Mouse (Mus musculus) mature B cell (primary cell): ENCODE results near the gene Esyt3.

Experiments
- in situ Hi-C: fragments of 300-500 bp; cut with MboI; formaldehyde crosslinking; loops from 2 replicates; pipeline ENCODE4 v1.14.3; 2019

The Esyt3 gene

DNA sequence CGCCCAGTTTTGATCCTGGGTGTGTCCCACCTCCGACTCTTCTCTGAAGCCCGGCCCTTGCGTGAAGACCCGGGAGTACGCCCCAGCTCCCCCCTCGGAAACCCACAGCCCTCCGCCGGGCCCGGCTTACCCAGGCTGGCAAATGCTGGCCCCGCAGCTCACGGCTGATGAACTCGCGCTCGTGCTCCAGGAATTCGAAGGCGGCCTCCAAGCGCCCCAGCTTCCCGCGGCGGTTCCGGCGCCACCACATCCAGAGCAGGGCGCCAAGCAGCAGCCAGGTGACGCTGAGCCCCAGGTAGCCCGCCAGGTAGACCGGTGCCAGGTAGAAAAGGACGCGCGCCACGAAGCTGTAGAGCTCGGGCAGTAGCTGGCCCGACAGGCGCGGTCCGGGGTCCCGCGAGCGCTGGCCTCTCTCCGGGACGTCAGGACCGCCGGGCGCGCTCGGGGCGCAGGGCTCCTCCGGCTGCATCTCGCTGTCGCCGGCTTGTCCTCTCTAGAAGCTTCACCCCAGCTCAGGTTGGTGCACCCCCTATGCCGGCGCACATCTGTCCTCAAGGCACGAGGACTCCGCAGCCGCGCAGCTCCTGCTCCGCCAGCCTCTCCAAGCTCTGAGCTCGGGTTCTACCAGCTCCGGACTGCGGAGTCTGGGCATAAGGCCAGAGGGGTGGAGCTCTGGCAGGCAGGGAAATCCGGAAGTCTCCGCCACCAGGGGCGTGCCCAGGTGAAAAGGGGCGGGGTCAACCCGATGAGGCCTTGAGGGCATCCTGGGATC, at the start of gene Esyt3:
Esyt3 (minus strand) TSS at position 637 of the 772 bp plus-strand sequence.
- in situ Hi-C loops, result no loop called here

DNA sequence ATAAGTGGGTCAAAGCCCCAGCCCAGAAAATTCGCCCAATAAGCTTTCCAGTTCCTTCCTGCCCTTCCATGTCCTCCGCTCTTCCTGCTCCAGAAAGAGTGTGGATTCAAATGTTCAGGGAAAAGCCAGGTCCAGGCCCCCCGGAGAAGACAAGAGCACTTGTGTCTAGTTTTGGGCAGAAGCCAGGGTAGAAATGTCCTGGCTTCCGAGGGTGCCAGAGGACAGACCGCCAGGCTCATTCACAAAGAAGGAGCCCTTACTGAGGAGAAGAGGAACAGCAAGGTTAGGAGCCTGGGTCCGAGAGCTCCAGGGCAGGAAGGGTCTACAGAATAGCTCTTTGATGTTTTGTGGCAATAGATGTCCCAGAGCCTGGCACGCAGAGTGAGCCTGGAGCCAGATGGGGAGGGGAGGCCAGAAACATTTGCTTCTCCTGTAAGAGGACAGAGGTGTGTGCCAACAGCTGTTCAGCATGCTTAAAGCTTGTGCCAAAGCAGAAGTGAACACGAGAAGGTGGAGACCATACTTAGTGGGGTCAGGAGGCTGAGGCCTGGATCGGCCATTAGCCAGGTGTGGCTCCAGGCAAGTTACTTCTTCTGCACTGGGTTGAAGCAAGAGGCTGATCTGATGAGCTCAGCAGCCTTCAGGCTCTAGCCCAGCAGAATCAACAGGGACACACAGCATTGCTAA, 43.1 kb upstream of the Esyt3 start:
- in situ Hi-C loops, result no loop called here

DNA sequence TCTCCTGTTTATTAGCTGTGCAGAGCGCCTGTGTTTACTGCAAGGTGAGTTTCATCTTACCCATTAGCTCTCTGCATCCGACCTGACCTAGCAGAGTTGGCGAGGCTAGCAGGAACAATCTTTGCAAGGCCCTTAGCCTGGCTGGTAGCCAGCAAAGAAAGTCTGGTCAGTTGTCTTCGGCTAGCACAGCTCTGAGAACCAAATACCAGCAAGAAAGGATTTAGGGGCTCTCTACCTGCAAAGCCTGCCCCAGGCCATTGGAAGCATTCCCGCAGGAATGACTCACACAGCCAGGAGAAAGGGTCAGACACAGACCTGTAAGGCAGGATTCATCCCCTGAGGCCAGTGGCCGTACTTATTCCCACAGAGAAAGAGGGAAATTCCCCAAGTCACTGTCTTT, 42.4 kb upstream of the Esyt3 start:
- in situ Hi-C loops, result no loop called here

DNA sequence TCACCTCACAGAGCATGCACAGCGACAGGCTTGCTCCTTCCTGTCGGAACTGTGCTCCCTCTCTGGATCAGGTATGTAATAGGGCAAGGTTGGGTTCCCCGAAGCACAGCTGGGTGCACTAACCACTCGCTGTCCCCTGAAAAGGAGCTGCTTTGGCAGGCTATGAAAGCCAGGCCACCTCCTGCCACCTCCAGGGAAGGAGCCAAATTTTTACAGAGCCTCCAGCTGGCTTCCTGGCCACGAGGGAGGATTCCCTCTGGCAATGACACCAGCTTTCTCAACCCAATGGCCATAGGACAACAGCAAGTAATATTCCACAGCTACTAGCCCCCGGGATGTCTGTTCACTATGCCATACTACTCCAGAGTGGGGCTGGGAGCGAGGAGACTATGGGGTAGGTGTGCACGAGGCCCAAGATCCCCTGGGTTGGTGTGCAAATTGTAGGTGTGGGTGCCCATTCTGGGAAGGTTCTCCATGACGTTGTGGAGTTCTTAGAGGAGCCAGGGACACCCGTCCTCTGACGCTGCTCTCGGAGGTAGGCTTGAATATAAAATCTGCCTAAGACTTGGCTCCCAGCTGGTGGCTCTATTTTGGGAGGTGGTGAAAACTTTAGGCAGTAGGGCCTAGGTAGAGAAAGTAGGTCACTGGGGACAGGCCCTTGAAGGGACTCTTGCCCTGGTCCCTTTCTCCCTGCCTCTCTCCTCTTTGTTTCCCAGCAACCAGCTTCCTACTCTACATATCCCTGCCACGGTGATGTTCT, 38.9 kb upstream of the Esyt3 start:
- in situ Hi-C loops, result no loop called here

DNA sequence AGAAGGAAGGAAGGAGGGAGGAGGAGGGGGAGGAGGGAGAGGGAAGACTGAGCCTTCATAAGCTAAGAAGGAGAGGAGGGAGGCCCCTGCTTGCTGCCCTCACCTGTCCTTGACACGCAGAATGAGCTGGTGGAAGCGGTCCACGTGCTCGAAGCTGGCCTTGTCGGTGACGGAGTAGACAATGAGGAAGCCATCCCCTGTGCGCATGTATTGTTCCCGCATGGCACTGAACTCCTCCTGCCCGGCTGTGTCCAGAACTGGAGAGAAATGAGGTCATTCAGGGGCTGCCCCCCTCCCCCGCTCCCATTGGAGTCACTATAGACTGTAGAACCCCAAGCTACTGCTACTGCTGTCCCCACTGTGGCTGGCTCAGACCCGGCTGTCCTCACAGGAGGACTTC, 36.0 kb upstream of the Esyt3 start:
- in situ Hi-C loops, result no loop called here

DNA sequence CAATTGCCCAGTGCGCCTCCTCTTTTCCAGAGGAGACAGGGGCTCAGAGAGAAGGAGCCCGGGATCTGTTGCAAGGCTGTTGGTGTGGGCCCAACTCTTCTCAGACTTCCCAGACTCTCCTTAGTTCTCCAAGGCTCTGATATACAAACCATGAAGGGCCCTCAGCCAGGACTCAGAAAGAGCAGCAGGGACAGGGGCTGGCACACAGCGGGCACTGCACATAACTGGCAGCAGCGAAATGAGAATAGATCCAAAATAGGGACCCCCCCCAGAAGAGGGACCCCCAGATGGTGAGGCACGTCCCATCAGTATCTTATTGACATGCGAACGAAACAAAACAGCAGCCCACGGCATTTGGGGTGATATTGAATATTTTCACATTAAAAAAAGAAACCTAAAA, 34.8 kb upstream of the Esyt3 start:
- in situ Hi-C loops, result no loop called here

DNA sequence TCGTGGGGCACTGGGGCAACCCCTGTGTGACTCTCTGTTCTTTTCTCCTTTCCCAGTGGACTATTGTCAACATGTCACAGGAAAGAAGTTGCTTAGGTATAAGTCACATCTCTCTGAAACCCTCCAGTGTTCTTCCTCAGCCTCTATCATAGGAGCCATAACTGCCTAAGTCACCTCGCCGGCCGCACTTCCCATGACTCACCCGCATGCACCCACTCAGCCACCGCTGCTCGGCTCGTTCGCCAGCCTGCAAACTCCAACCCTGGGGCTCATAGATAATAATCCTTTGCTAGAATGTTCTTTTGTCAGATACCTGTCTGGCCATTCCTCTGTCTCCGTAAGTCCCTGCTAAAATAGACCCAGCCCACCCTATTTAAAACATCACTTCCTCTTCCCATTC, 33.2 kb upstream of the Esyt3 start:
- in situ Hi-C loops, result no loop called here

DNA sequence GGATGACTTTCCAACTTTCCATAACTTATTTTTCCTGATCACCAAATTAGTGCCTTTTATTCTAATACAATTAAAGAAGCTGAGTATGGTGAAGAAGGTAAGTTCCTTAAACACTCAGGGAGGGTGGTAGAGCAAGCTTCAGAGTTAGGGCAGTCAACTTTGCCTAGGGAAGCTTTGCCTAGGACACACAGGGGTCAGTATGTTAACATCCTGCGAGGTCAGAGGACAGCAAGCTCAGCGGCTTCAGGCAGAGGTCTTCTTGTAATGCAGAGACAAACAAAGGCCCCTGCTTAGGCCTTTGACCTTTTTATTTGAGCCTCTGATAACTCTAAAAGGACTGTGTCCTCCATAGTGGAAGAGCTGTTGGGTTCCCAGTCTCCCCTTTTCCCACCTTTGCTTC, 32.4 kb upstream of the Esyt3 start:
- in situ Hi-C loops, result no loop called here

DNA sequence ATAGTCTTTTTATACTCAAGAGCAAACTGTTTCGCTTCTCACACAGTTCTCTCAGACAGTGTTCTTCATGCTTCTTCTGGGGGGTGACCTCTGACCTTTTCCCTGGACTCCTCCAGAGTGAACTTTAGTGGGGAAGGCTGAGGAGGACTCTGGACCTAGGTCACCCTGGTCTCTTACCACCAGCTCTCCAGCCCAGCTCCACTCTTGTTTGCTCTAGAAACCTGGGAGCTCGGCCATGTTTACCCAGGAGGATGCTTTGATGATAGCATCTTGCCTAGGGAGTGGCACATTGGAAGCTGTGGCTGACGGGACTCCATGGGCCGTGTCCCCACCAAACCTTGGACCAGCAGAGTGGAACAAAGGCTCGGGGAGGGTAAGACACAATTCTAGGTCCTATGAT, 31.8 kb upstream of the Esyt3 start:
- in situ Hi-C loops, result no loop called here

DNA sequence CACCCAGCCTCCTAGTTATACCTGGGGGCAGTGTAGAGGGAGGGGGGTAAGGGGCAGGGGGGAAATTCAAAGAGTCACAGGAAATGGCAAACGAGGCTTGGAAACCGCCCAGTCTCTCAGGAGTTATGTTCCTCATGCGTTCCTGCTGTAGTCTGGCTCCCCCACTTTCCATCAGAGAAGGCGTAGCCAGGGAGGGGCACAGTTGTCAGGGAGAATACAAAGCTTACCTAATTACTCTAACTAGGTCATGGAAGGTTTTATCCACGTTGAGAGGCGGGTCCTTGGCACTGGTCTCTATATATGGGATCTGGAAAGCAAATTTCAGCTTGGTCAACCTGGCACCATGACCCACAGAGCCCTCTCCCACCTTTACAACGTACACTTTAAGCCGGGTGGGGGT, 31.1 kb upstream of the Esyt3 start:
- in situ Hi-C loops, result no loop called here

DNA sequence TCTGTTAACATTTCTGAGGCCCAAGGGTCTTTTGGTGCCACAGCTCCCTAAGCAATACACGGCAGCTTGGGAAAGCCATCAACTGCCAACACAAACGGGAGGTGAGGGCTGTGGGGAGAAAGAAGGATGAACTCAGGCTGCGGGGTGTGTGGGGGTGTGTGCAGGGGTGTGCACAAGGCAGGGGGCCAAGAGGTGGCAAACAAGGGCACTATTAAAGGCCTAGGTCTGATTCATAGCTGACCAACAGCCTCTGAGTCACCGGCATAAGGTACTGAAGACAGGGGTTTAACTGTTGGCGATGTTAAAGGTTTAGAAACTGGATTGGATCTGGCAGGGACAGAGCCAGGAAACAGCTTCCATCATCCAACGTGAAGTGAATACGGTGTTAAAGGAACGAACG, 30.5 kb upstream of the Esyt3 start:
- in situ Hi-C loops, result no loop called here

DNA sequence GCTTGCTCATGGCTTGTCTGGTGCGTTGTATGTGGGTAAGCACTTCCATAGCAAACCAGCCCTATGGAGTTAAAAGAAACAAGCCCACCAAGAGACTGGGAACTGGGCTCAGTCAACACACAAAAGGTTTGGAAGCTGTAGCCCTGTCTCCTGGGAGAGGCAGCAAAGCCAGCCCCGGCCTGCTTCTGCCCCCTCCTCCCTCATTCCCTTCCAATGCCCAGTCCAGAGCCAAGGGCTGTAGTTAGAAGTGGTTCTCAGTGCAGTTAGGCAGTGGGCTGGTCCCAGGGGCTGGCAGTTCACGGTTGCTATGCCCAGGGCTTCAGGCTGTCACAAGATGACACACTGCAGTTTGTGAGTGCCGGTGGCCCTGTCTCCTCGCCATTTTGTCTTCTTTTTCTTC, 29.7 kb upstream of the Esyt3 start:
- in situ Hi-C loops, result no loop called here

DNA sequence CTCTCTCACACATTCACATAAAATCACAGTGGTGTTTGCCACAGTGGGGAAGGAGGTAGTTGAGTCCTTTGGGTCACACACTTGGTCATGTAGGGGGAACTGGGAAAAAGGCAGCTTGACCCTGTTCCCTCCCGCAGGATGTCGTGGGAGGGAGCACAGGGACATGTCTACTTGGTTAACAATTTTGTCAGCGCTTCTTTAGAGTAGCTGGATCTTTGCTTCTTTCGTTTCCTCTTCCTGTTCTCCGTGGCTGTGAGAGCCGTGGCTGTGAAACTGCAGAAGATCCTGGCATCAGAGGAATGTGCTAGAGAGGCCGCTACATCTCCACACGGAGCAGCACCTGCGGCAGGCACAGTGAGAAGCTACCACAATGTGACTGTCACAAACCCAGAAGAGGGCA, 24.2 kb upstream of the Esyt3 start:
- in situ Hi-C loops, result no loop called here

DNA sequence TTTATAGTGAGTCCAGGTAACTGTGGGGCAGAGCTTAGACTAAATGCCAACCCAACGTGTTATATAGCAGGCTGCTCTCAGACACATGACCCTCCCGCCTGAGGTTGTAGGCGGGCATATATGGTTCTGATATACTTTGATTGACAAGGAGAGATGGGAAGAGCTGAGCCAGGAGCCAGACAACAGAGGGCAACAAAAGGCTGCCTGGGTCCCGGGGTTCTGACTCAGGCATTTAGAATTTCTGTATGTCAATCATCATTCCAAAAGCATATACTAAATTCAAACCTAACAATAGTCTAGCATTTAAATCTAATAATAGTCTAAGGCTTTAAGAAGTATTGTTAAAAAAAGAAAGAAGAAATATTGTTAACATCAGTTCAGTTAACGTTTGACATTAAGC, 20.8 kb upstream of the Esyt3 start:
- in situ Hi-C loops, result loop anchor here (10.0 kb wide), 1 partner anchor 324 kb away; no protein-coding TSS in a partner anchor

DNA sequence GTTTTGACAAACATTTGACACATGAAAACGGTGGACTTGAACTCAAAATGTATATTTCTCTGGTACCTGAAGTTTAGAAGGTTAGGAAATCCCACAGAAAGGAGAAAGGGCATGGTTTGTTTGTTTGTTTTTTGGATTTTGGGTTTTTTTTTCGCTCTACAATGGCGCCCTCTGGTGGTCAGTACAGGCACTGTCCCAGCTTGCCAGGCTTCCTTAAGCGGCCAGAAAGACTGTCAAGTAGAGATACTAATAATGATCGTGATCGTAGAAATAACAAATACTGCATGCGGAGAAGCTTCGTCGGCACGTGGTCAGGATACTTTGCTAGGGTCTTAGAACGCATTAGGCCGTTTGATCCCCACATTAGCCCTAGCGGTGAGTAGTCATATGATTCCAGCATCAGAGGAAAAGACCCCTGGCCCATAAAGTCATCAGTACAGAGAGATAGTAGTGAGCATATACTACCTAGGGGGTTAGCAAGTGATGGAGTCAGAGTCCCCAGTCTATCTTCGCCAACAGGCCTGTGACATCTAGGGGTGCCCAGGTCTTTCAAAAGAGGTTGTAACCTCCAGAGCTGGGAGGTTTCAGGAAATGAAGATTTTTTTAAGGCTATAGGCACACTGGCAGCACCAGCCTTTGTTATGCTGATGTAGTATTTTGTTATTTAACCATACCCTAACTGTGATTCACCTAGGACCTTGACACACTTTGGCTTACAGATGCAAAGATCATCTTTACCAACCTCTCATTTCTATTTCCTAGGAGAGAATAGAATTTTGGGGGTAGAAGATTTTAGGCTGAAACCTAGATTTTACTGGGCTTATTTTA, 18.4 kb upstream of the Esyt3 start:
- in situ Hi-C loops, result loop anchor here (10.0 kb wide), 1 partner anchor 322 kb away; no protein-coding TSS in a partner anchor

DNA sequence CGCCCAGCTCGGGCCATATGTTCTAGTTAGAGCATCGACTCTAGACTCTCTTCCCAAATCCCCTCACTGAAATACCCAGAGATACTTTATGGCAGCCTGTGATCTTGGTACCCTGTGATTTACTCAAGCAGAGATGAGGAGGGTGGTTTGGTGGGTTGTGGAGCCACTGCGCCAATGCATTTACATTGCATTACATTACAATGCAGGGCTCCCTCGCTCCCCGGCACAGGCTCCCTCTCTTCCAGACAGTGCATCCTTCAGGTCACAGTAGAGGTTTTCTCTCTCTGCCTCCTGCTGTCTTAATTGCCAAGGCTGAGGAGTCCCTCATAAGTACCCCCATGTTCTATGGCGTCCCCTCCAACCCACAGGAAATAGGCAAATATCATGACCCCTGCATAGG, 10.1 kb upstream of the Esyt3 start:
- in situ Hi-C loops, result no loop called here

DNA sequence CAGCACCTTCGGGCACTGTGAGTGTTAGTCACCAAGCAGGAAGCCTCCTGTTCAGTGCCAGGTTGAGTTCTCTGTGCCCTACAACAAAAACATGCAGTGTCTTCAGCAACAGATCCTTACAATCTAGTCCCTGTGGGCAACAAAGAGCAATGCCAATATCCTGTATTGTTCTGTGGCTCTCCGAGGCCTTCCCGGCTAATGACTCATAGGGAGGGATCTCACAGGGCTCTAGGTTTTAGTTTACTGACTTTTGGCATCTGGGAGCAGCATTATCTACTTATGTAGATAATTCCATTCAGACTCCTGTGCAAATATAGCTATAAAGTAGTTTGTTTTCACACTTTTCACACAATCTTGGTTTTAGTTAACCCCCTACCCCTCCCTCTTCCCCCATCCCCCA, 7.5 kb upstream of the Esyt3 start:
- in situ Hi-C loops, result no loop called here

DNA sequence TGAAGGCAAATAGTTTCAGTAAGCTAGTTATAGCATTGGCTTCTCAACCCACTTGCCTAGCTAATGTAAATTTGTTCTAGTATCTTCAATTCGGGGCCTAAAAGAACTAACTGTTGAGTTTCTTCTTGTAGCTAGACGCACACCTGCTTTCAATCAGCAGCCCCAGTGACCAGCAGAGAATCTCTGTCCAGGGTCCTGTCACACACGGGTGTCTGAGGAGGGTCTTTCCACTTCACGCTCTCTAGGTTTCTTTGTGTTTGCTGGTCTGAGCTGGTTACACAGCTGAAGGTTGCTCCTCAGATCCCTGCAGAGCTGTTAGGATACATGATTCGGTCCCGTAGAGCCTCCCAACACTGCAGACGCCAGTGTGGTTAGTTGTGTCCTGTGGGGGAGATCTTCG, 4.7 kb upstream of the Esyt3 start:
- in situ Hi-C loops, result no loop called here

DNA sequence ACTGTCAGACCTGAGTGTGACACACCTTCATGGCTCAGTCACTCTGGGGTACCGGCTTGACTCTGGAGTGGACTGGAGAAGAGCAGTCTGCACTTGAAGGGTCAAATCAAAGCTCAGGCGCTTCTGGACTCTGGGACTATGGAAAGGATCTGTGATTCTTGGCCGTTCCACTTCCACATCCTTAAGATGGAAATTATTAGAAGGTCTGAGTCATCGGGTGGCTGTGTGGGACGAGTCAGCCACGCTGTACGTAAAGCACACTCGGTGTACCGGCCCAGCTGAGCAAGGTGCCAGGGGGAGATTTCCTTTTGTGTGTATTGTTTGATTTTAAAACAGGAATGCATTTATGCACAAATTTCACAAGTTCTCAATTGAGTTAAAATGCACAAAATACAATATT, 3.6 kb upstream of the Esyt3 start:
- in situ Hi-C loops, result no loop called here

DNA sequence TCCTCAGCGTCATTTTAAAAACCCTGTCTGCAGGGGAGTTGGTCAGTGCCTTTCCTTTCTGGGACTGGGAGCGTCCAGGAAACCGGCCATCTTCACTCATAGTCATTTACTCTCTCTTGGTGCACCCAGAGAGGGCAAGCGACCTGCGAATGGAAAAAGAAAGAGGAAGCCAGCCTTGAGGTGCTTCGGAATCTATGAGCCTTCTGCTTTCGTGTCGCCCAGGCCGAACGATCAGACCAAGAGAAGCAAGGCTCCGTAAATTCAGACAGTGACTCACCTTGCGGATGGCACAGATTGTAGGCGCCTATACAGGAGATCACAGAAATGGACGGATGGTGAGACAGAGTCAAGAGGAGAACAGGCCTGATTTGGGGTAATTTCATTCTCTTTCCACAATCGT, 655 bp upstream of the Esyt3 start:
- in situ Hi-C loops, result no loop called here

DNA sequence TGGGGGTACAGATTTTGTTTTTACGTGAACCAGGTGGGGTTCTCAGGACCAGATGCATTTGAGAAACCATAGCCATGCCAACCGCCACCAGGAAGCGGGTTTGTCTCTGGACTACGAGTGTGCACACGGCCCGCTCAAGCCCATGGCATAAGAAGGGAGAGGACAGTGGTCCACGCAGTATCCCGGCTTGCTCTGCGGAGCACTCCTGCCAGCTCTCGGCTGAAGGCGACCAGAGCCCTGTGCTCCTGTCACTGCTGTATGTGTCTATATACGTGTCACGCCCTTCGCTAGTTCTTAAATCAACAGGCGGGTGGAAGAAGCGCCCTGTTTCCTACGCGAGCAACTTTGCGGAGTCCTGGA, 816 bp downstream of the Esyt3 start:
- in situ Hi-C loops, result no loop called here

DNA sequence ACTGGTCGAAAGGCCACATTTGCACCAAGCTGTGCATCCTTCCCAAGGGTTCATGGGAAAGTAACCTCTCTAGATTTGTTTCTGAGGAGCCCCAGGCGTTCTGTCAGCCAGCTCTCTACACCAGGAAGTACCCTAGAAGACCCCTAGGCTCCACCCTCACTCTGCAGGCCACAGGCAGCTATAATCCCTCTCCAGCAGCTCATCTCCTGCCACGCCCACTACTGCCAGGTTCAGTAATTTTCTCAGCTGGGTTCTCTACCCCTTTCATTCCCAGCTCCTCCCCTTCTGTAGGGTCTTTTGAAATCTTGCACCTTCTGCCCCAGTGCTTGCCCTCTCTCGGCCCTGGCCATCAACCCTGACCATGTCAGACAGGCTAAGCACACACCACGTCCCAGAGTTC, 2.4 kb downstream of the Esyt3 start:
- in situ Hi-C loops, result no loop called here
